Mouse (Mus musculus) embryonic fibroblast, embryonic 13.5 days (primary cell): ENCODE data around the gene Polm.

ENCODE experiments used
- CTCF ChIP-seq: IDR thresholded peaks from 2 replicates; pipeline ENCODE4 v1.5.1; 2011; ENCODE audit warnings: mild to moderate bottlenecking, control low read depth, low read length, moderate library complexity, borderline replicate concordance; ENCODE audit not compliant: insufficient read depth
- POLR2A ChIP-seq: IDR thresholded peaks from 2 replicates; pipeline ENCODE4 v1.6.1; 2011; ENCODE audit warnings: low read depth, mild to moderate bottlenecking, control low read depth, low read length, moderate library complexity

DNA sequence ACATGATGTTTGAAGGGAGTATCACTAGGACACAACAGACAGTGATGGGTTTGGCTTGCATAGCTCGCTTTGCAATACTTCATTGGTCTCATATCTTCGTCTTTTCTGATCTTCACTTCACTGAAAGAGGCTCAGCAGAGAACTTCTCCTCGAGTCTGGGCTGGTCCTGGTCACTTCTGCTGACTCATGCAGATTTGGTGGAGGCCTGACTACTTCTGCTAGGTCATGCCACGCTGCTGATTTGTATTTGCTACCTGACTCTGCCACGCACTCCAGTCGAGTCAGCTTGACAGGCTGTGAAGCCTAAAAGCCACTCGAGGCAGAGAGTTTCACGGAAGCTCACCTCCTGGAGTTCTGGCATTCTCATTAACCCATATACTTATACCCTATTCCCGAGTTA is 29.9 kb downstream of the Polm start:
- TF ChIP-seq CTCF (no peak), POLR2A (no peak)
